9 mouse cellular contexts compared by ENCODE assay signal in genomic region chr10:83062315-83062714, GRCm38 (mm10).
DNase-seq lines count a peak whose midpoint lies in the region; ATAC-seq and TF ChIP-seq lines count a peak whose summit lies in the region.
"Had no signal": no experiment of that assay in that cellular context is flagged by ENCODE, and none has a peak within 500 bp of the region (broad histone marks: within the 10 kb centered on the region; RNA-seq: fewer than 3 reads in every experiment).

No protein-coding gene starts in this region.

- peaks cover 17% of the 10 kb centered on the region for H3K4me1 ChIP-seq in hindbrain, embryonic 15.5 days (replicated peaks)
- no peaks in the 10 kb centered on the region for H3K4me1 ChIP-seq in hindbrain, embryonic 11.5 days (replicated peaks; ENCODE audit: control insufficient read depth, insufficient read depth, low read length)

- H3K27me3 ChIP-seq in hindbrain, embryonic 15.5 days = no peaks in the 10 kb centered on the region
- H3K27me3 ChIP-seq in hindbrain, embryonic 11.5 days (ENCODE audit: control insufficient read depth, insufficient read depth, low read length) = no peaks in the 10 kb centered on the region

- TF ChIP-seq CTCF in left cerebral cortex, adult 2 months (IDR thresholded peaks at IDR 0.05) = no peak

- H3K36me3 ChIP-seq in hindbrain, embryonic 15.5 days = no peaks in the 10 kb centered on the region
- H3K36me3 ChIP-seq in hindbrain, embryonic 11.5 days (ENCODE audit: control insufficient read depth, insufficient read depth, low read length) = no peaks in the 10 kb centered on the region

- ATAC-seq in hindbrain, embryonic 15.5 days (ENCODE audit: low FRiP score, low read depth) = peak; percentile 47; the same call in 1 of the 2 replicates
- ATAC-seq in hindbrain, embryonic 11.5 days (ENCODE audit: low FRiP score) = no peak

- intact Hi-C loops in left cerebral cortex, adult 2 months (cut with DNase I) = loop anchor here (5.0 kb wide), 2 partner anchors 60 to 75 kb away; partner anchors contain the start of gene Chst11

- H3K9me3 ChIP-seq in hindbrain, embryonic 15.5 days = no peaks in the 10 kb centered on the region
- H3K9me3 ChIP-seq in hindbrain, embryonic 11.5 days (ENCODE audit: control insufficient read depth, low read length) = no peaks in the 10 kb centered on the region

- no peak overlapping the region for H3K4me2 ChIP-seq in hindbrain, embryonic 15.5 days
- H3K4me2 ChIP-seq in hindbrain, embryonic 11.5 days (replicated peaks; ENCODE audit: low read depth, low read length) = no peak overlapping the region
- H3K4me2 ChIP-seq: lung, embryonic 14.5 days had no signal

- no peak for DNase-seq in hindbrain, embryonic 11.5 days (ENCODE audit: low spot score)
- DNase-seq in cerebellum, adult 18-20 months = peak; percentile 77 to 79
- DNase-seq in frontal cortex, adult 2 months (ENCODE audit: extremely low spot score in 1 of 2, low spot score in 1 of 2) = peak; percentile 58 to 71
- DNase-seq in left cerebral cortex, adult 2 months (ENCODE audit: extremely low spot score in 1 of 2, low spot score in 2 of 2) = peak; percentile 42 to 65
- no peak for DNase-seq in urinary bladder, adult 2 months (ENCODE audit: low spot score)
- no peak for DNase-seq in lung, adult 18-20 months
- no peak for DNase-seq in urinary bladder, postnatal 36 days (ENCODE audit: low spot score in 2 of 2)
- DNase-seq: lung, embryonic 14.5 days had no signal

- no peak overlapping the region for H3K27ac ChIP-seq in hindbrain, embryonic 15.5 days (replicated peaks)
- H3K27ac ChIP-seq in hindbrain, embryonic 11.5 days (ENCODE audit: low read depth, low read length) = no peak overlapping the region
- no peak overlapping the region for H3K27ac ChIP-seq in left cerebral cortex, adult 2 months

- H3K9ac ChIP-seq in hindbrain, embryonic 15.5 days = no peak overlapping the region
- no peak overlapping the region for H3K9ac ChIP-seq in hindbrain, embryonic 11.5 days (ENCODE audit: low read depth, low read length)
- H3K9ac ChIP-seq: lung, embryonic 14.5 days had no signal

- no peak overlapping the region for H3K4me3 ChIP-seq in hindbrain, embryonic 15.5 days
- no peak overlapping the region for H3K4me3 ChIP-seq in hindbrain, embryonic 11.5 days (ENCODE audit: low read depth, low read length)
- no peak overlapping the region for H3K4me3 ChIP-seq in left cerebral cortex, adult 2 months

- 42% methylated on average over 9 of the region's 9 CpGs for WGBS in hindbrain, embryonic 15.5 days
- 83% methylated on average over 9 of the region's 9 CpGs for WGBS in hindbrain, embryonic 11.5 days

Comparison
In these comparisons a context has a peak if more than half of its experiments do, and no peak if none do; other contexts are left out.
1. DNase-seq: peak in cerebellum, adult 18-20 months (2 of 2), frontal cortex, adult 2 months (2 of 2) and left cerebral cortex, adult 2 months (2 of 2); none in hindbrain, embryonic 11.5 days (single experiment), urinary bladder, adult 2 months (single experiment), lung, adult 18-20 months (0 of 2) and urinary bladder, postnatal 36 days (0 of 2).